Comparison of ENCODE assay signal across 9 mouse cellular contexts in genomic region chr11:3515637-3516036, GRCm38 (mm10). TPM values are rescaled to one million over a fixed set of nuclear protein-coding genes. Genes with fewer than 3 reads are reported as not detected.
DNase-seq lines count a peak whose midpoint lies in the region; ATAC-seq and TF ChIP-seq lines count a peak whose summit lies in the region.
"Had no signal": no experiment of that assay in that cellular context is flagged by ENCODE, and none has a peak within 500 bp of the region (broad histone marks: within the 10 kb centered on the region; RNA-seq: fewer than 3 reads in every experiment).

No protein-coding gene starts in this region.

- TF ChIP-seq RAD21 in MEL (IDR thresholded peaks at IDR 0.05; ENCODE audit: low read depth, low read length) = no peak

- H3K36me3 ChIP-seq in heart, embryonic 12.5 days = peaks cover 22% of the 10 kb centered on the region
- H3K36me3 ChIP-seq in MEL (ENCODE audit: control insufficient read depth in 1 of 2, insufficient read depth in 2 of 2, low read length in 2 of 2) = peaks cover 0 to 17% of the 10 kb centered on the region in 2 experiments; a peak in 2 of 4 replicates
- peaks cover 18% of the 10 kb centered on the region for H3K36me3 ChIP-seq in embryonic facial prominence, embryonic 13.5 days
- peaks cover 16% of the 10 kb centered on the region for H3K36me3 ChIP-seq in limb, embryonic 14.5 days (ENCODE audit: control insufficient read depth, insufficient read depth, low read length)

- no peaks in the 10 kb centered on the region for H3K9me3 ChIP-seq in heart, embryonic 12.5 days (replicated peaks)
- no peaks in the 10 kb centered on the region for H3K9me3 ChIP-seq in MEL (replicated peaks; ENCODE audit: insufficient read depth, low read length)
- no peaks in the 10 kb centered on the region for H3K9me3 ChIP-seq in embryonic facial prominence, embryonic 13.5 days
- H3K9me3 ChIP-seq in limb, embryonic 14.5 days (ENCODE audit: control insufficient read depth, low read length) = no peaks in the 10 kb centered on the region

- peaks cover 54% of the 10 kb centered on the region for H3K4me1 ChIP-seq in heart, embryonic 12.5 days (replicated peaks)
- H3K4me1 ChIP-seq in MEL (ENCODE audit: control insufficient read depth in 1 of 2, insufficient read depth in 2 of 2, low read length in 2 of 2) = peaks cover 3 to 39% of the 10 kb centered on the region in 2 experiments
- peaks cover 35% of the 10 kb centered on the region for H3K4me1 ChIP-seq in embryonic facial prominence, embryonic 13.5 days
- H3K4me1 ChIP-seq in limb, embryonic 14.5 days (ENCODE audit: control insufficient read depth, insufficient read depth, low read length) = peaks cover 19% of the 10 kb centered on the region

- no peak for ATAC-seq in heart, embryonic 12.5 days (ENCODE audit: insufficient number of reproducible peaks, low FRiP score)
- ATAC-seq in embryonic facial prominence, embryonic 13.5 days (ENCODE audit: insufficient number of reproducible peaks, insufficient read depth, low FRiP score, low TSS enrichment, low read depth) = no peak
- no peak for ATAC-seq in limb, embryonic 14.5 days (ENCODE audit: low FRiP score, low read depth)

- H3K4me2 ChIP-seq in heart, embryonic 12.5 days = peak overlapping the region; percentile 72
- peak overlapping the region; percentile 82 for H3K4me2 ChIP-seq in embryonic facial prominence, embryonic 13.5 days
- peak overlapping the region; percentile 49 for H3K4me2 ChIP-seq in limb, embryonic 14.5 days (replicated peaks; ENCODE audit: low read depth, low read length, severe bottlenecking)

- no peak for TF ChIP-seq CTCF in MEL (IDR thresholded peaks at IDR 0.05 in 2 of 3, conservative IDR thresholded peaks at IDR 0.05 in 1 of 3; ENCODE audit: control insufficient read depth in 1 of 3, insufficient read depth in 1 of 3, low read depth in 2 of 3, low read length in 3 of 3, poor library complexity in 1 of 3, severe bottlenecking in 1 of 3)

- DNase-seq in heart, adult 9 months (ENCODE audit: low spot score in 2 of 2) = no peak
- peak; percentile 62 for DNase-seq in MEL (ENCODE audit: low read depth, low spot score)
- DNase-seq in limb, embryonic 14.5 days (ENCODE audit: low spot score) = no peak
- DNase-seq in T-cell, adult 2 months (ENCODE audit: low spot score) = no peak
- DNase-seq in left cerebral cortex, adult 9 months (ENCODE audit: low spot score in 2 of 2) = no peak
- no peak for DNase-seq in testis, postnatal 14 days (ENCODE audit: low spot score)

- no peak for TF ChIP-seq EP300 in MEL (IDR thresholded peaks at IDR 0.05; ENCODE audit: low read depth in 1 of 2, low read length in 2 of 2)

- TF ChIP-seq POLR2A in MEL (IDR thresholded peaks at IDR 0.05; ENCODE audit: control insufficient read depth in 1 of 2, insufficient read depth in 1 of 2, low read depth in 1 of 2, low read length in 2 of 2, poor library complexity in 1 of 2) = no peak; a peak in 1 of 4 replicates
- no peak for TF ChIP-seq POLR2A in limb, embryonic 14.5 days (IDR thresholded peaks at IDR 0.05; ENCODE audit: borderline replicate concordance, extremely low read depth, insufficient read depth, insufficient read length)

- H3K9ac ChIP-seq in heart, embryonic 12.5 days = peak overlapping the region; percentile 76
- H3K9ac ChIP-seq in MEL (ENCODE audit: control insufficient read depth, low read depth, low read length, poor library complexity, severe bottlenecking) = peak overlapping the region; percentile 47
- H3K9ac ChIP-seq in embryonic facial prominence, embryonic 13.5 days = peak overlapping the region; percentile 76
- 0 out of 2 replicates have a peak overlapping the region, but pooled peaks have one; percentile 76 for H3K9ac ChIP-seq in limb, embryonic 14.5 days (ENCODE audit: low read depth, low read length, severe bottlenecking)

- H3K27ac ChIP-seq in heart, embryonic 12.5 days (ENCODE audit: poor library complexity, severe bottlenecking) = no peak overlapping the region
- 0 out of 2 replicates have a peak overlapping the region, but pooled peaks have one; percentile 11 for H3K27ac ChIP-seq in MEL (ENCODE audit: control insufficient read depth, low read depth, low read length)
- no peak overlapping the region for H3K27ac ChIP-seq in embryonic facial prominence, embryonic 13.5 days
- no peak overlapping the region for H3K27ac ChIP-seq in limb, embryonic 14.5 days (replicated peaks; ENCODE audit: low read depth, low read length)

- peak overlapping the region; percentile 54; the same call in 1 of the 2 replicates for H3K4me3 ChIP-seq in heart, embryonic 12.5 days
- peak overlapping the region; percentile 60 to 78 for H3K4me3 ChIP-seq in MEL (ENCODE audit: control insufficient read depth in 1 of 2, insufficient read depth in 1 of 2, low read depth in 2 of 2, low read length in 2 of 2)
- peak overlapping the region; percentile 56 for H3K4me3 ChIP-seq in embryonic facial prominence, embryonic 13.5 days
- H3K4me3 ChIP-seq in limb, embryonic 14.5 days (replicated peaks; ENCODE audit: low read length) = peak overlapping the region; percentile 60

- no peaks in the 10 kb centered on the region for H3K27me3 ChIP-seq in heart, embryonic 12.5 days (replicated peaks)
- no peaks in the 10 kb centered on the region for H3K27me3 ChIP-seq in MEL (ENCODE audit: control insufficient read depth in 1 of 2, insufficient read depth in 2 of 2, low read length in 2 of 2)
- peaks cover 28% of the 10 kb centered on the region for H3K27me3 ChIP-seq in embryonic facial prominence, embryonic 13.5 days
- 0 out of 2 replicates have a peak, but pooled peaks cover 5% of the 10 kb centered on the region for H3K27me3 ChIP-seq in limb, embryonic 14.5 days (ENCODE audit: control insufficient read depth, insufficient read depth, low read length)

- WGBS in heart, embryonic 12.5 days = 76% methylated on average over 4 of the region's 4 CpGs
- WGBS in embryonic facial prominence, embryonic 13.5 days = 75% methylated on average over 4 of the region's 4 CpGs
- WGBS in limb, embryonic 14.5 days = 70% methylated on average over 4 of the region's 4 CpGs

- no peaks in the 10 kb centered on the region; the same call in 1 of the 2 replicates for H3K79me2 ChIP-seq in MEL (ENCODE audit: control insufficient read depth, insufficient read depth, low read length, poor library complexity)

TF ChIP-seq in MEL, 35 proteins besides CTCF, POLR2A, EP300 and RAD21:
- TF ChIP-seq MXI1 (IDR thresholded peaks at IDR 0.05; ENCODE audit: low read depth, low read length) (no peak), SIN3A (IDR thresholded peaks at IDR 0.05; ENCODE audit: low read length) (no peak), MAX (IDR thresholded peaks at IDR 0.05; ENCODE audit: low read length) (no peak), HCFC1 (IDR thresholded peaks at IDR 0.05; ENCODE audit: low read depth, low read length) (peak; percentile 4; the same call in 1 of the 2 replicates), CHD1 (IDR thresholded peaks at IDR 0.05; ENCODE audit: low read depth, low read length) (no peak), BHLHE40 (IDR thresholded peaks at IDR 0.05; ENCODE audit: borderline replicate concordance, low read depth, low read length) (no peak), TAL1 (IDR thresholded peaks at IDR 0.05; ENCODE audit: low read length) (no peak), KAT2A (conservative IDR thresholded peaks at IDR 0.05; ENCODE audit: low read depth, low read length) (no peak)
TF ChIP-seq in MEL: peak in this region for 1.

RNA-seq across cellular contexts. Expression of gene Selenom, which starts 1.2 kb away (rescaled TPM):
- 125 and 129 TPM in 2 replicates for polyA plus RNA-seq in heart, embryonic 12.5 days (2016; fragmentation: Nextera tagmentation; extraction: Ambion mirVana)
- total RNA-seq in MEL (2012; rRNA removed) = 28.7 and 29.5 TPM in 2 replicates
- polyA plus RNA-seq in MEL (2012; ENCODE audit: insufficient read depth in 1 of 2, insufficient read length in 2 of 2, low read depth in 1 of 2, low replicate concordance in 2 of 2, missing spikeins in 1 of 2) = 10 to 100 TPM in 1 of 2 experiments, not detected in 1; 35.4 TPM
- 128 and 132 TPM in 2 replicates for polyA plus RNA-seq in embryonic facial prominence, embryonic 13.5 days (2015; fragmentation: Nextera tagmentation; extraction: Ambion mirVana)
- 201 and 256 TPM in 2 replicates for polyA plus RNA-seq in limb, embryonic 14.5 days (2012; rRNA removed)
- 191 and 214 TPM in 2 replicates for polyA plus RNA-seq in limb, embryonic 14.5 days (2014; fragmentation: Nextera tagmentation; extraction: Ambion mirVana)

RNA-seq across cellular contexts. Expression of gene Inpp5j, which starts 11.0 kb away (rescaled TPM):
- 11.4 and 11.5 TPM in 2 replicates for polyA plus RNA-seq in heart, embryonic 12.5 days (2016; fragmentation: Nextera tagmentation; extraction: Ambion mirVana)
- 0.23 TPM in 2 replicates for total RNA-seq in MEL (2012; rRNA removed)
- 1 to 10 TPM in 1 of 2 experiments, not detected in 1; 2.9 TPM for polyA plus RNA-seq in MEL (2012; ENCODE audit: insufficient read depth in 1 of 2, insufficient read length in 2 of 2, low read depth in 1 of 2, low replicate concordance in 2 of 2, missing spikeins in 1 of 2)
- polyA plus RNA-seq in embryonic facial prominence, embryonic 13.5 days (2015; fragmentation: Nextera tagmentation; extraction: Ambion mirVana) = 0.48 and 0.85 TPM in 2 replicates
- 0.23 and 0.40 TPM in 2 replicates for polyA plus RNA-seq in limb, embryonic 14.5 days (2012; rRNA removed)
- polyA plus RNA-seq in limb, embryonic 14.5 days (2014; fragmentation: Nextera tagmentation; extraction: Ambion mirVana) = 0.18 and 0.43 TPM in 2 replicates
- total RNA-seq: liver, adult 2 months had no signal

RNA-seq across cellular contexts. Expression of gene Smtn, which starts 24.8 kb away (rescaled TPM):
- polyA plus RNA-seq in heart, embryonic 12.5 days (2016; fragmentation: Nextera tagmentation; extraction: Ambion mirVana) = 94.7 and 95.3 TPM in 2 replicates
- 203 and 204 TPM in 2 replicates for total RNA-seq in MEL (2012; rRNA removed)
- polyA plus RNA-seq in MEL (2012; ENCODE audit: insufficient read depth in 1 of 2, insufficient read length in 2 of 2, low read depth in 1 of 2, low replicate concordance in 2 of 2, missing spikeins in 1 of 2) = 100 to 1,000 TPM in 1 of 2 experiments, not detected in 1; 370 TPM
- polyA plus RNA-seq in embryonic facial prominence, embryonic 13.5 days (2015; fragmentation: Nextera tagmentation; extraction: Ambion mirVana) = 43.9 and 46.1 TPM in 2 replicates
- polyA plus RNA-seq in limb, embryonic 14.5 days (2012; rRNA removed) = 59.0 and 64.7 TPM in 2 replicates
- polyA plus RNA-seq in limb, embryonic 14.5 days (2014; fragmentation: Nextera tagmentation; extraction: Ambion mirVana) = 71.8 and 79.6 TPM in 2 replicates

RNA-seq across cellular contexts. Expression of gene Pla2g3, which starts 27.6 kb away (rescaled TPM):
- 0.26 and 0.30 TPM in 2 replicates for polyA plus RNA-seq in heart, embryonic 12.5 days (2016; fragmentation: Nextera tagmentation; extraction: Ambion mirVana)
- total RNA-seq in MEL (2012; rRNA removed) = 0.15 and 0.29 TPM in 2 replicates
- polyA plus RNA-seq in MEL (2012; ENCODE audit: insufficient read depth in 1 of 2, insufficient read length in 2 of 2, low read depth in 1 of 2, low replicate concordance in 2 of 2, missing spikeins in 1 of 2) = under 1 TPM in 1 of 2 experiments, not detected in 1; 0.39 TPM
- polyA plus RNA-seq in embryonic facial prominence, embryonic 13.5 days (2015; fragmentation: Nextera tagmentation; extraction: Ambion mirVana) = 0.51 and 0.60 TPM in 2 replicates
- polyA plus RNA-seq in limb, embryonic 14.5 days (2012; rRNA removed) = 0.99 and 1.4 TPM in 2 replicates
- polyA plus RNA-seq in limb, embryonic 14.5 days (2014; fragmentation: Nextera tagmentation; extraction: Ambion mirVana) = 0.23 and 0.40 TPM in 2 replicates
- total RNA-seq: liver, adult 2 months had no signal
